Mouse (Mus musculus): Measurements from ENCODE around the gene Med28. TPM values are rescaled to one million over a fixed set of nuclear protein-coding genes. Genes with fewer than 3 reads are reported as not detected.
A peak's percentile ranks its signal among the peaks of the same experiment; 100 is the strongest.

Gene Med28
- total RNA-seq (2021) = 10 to 100 TPM; 38.4 to 42.2 TPM
- long read RNA-seq, experiment 1, full-length matches to known transcripts = 40 of 41 reads
- long read RNA-seq, experiment 1, partial matches to known transcripts = 0 of 41 reads
- long read RNA-seq, experiment 1, other reads (novel, unspliced or antisense) = 1 of 41 reads
- long read RNA-seq, experiment 2, full-length matches to known transcripts = 51 of 52 reads
- long read RNA-seq, experiment 2, partial matches to known transcripts = 0 of 52 reads
- long read RNA-seq, experiment 2, other reads (novel, unspliced or antisense) = 1 of 52 reads

DNA sequence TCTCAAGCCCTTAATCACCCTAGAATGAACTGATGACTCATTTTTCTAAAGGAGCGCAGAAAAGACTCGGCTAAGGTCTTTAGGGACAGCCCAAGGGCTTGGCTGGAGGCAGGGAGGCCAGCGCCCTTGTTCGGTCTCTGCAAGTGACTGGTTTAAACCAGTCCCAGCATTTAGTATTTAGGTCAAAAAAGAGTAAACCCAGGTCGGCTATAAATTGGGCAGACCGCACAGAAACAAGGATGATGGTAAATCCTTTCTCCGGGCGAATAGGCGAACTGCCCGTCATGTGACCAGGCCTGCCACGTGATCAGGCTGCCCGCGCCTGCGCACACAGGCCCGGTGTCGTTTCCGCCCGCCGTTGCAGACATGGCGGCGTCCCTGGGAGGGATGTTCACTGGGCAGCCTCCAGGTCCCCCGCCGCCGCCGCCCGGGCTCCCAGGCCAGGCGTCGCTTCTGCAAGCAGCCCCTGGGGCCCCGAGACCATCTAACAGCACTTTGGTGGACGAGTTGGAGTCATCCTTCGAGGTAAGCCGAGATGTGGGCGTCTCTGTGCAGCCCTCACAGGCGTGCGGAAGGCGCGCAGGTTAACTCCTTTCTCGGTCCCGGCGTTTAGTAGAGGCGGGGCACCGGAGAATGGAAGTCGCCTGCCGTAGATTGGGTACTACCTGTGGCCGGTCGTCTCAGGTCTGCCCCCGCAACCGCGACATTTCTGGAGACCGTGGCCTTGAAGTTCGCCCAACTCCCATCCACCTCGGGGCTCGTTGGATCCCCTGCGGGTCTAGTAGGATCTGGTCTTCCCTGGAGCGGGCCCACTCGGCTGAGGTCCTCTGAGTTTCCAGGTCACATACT lies at the start of gene Med28:
Gene Med28, plus strand, starts transcription at position 270 of the 849 bp plus-strand sequence.
- intact Hi-C loops (cut with DNase I; ENCODE audit: low total_unique reads) = no loop called here
- peak; percentile 94 for DNase-seq

- intact Hi-C loops (cut with DNase I; ENCODE audit: low total_unique reads) = loop anchor here (5.0 to 10.0 kb wide), 2 partner anchors 194 to 872 kb away; partner anchors contain the start of gene Ncapg
- no peak for DNase-seq
These were observed 47.1 kb upstream of the Med28 start for GRCm38 (mm10) chr5:45472880-45473450.

DNA sequence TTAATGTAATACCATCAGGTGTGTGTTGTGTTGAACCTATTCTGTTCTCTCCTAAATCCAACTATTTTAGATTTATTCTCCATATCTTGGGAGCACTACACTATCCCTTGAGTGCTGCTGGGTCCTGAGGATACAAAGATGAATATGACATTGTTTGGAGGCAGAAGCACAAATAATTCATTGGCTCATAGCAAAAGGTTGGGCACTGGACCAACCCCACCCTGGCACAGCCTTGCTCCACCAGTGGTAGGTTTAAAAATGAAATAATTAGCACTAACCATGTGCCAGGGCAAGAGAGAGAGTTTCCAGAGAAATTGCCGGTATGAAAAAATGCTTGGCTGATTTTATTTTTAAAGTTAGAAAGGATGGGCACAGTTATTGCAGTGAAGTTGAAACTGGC lies 46.5 kb upstream of the Med28 start:
- DNase-seq = no peak
- intact Hi-C loops (cut with DNase I; ENCODE audit: low total_unique reads) = loop anchor here (5.0 to 10.0 kb wide), 2 partner anchors 194 to 871 kb away; partner anchors contain the start of gene Ncapg

GRCm38 (mm10) chr5:45474215-45474614 lies 45.8 kb upstream of the Med28 start:
- no peak for DNase-seq
- intact Hi-C loops (cut with DNase I; ENCODE audit: low total_unique reads) = loop anchor here (5.0 to 10.0 kb wide), 2 partner anchors 193 to 871 kb away; partner anchors contain the start of gene Ncapg

- DNase-seq = no peak
- intact Hi-C loops (cut with DNase I; ENCODE audit: low total_unique reads) = loop anchor here (5.0 to 10.0 kb wide), 2 partner anchors 193 to 870 kb away; partner anchors contain the start of gene Ncapg
These were observed 45.3 kb upstream of the Med28 start for GRCm38 (mm10) chr5:45474758-45475157.

DNA sequence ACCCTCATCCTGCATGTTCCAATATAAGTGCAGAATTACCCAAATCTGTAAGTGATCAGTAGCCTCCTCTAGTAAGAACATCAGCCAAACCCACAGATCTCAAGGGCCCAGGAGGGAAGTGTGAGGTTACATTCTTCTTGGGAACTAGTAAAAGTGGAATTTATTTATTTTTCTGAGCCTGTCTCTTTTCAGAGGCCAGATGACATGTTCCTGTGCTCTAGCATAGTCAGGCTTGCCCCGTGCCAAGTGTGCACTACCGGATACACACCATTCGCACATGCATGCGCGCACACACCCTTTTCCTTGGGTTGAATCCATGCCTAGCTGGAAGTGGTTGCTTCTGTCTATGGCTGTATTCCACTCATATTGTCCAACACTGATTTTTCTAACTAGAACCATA lies 44.3 kb upstream of the Med28 start:
- intact Hi-C loops (cut with DNase I; ENCODE audit: low total_unique reads) = loop anchor here (10.0 kb wide), 1 partner anchor 869 kb away; no protein-coding TSS in a partner anchor
- no peak for DNase-seq

DNA sequence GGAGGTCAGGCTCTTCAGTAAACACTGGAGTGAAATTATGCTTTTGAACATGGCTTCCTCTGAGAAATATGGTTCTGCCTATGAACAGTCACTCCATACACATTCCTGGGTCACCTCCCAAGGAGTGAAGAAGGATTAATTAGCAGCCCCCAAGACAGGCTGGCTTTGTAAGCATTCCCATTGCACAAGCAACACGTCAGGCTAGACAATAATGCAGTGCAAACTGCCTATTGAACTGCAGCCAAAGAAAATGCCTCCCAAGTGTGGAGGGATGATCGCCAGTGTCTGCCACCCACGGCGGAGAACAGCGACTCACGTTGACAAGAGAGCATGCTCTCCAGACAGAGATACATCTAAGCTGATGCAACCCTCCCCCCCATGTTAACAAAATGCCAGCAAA lies 43.7 kb upstream of the Med28 start:
- intact Hi-C loops (cut with DNase I; ENCODE audit: low total_unique reads) = loop anchor here (10.0 kb wide), 1 partner anchor 869 kb away; no protein-coding TSS in a partner anchor
- DNase-seq = no peak

DNA sequence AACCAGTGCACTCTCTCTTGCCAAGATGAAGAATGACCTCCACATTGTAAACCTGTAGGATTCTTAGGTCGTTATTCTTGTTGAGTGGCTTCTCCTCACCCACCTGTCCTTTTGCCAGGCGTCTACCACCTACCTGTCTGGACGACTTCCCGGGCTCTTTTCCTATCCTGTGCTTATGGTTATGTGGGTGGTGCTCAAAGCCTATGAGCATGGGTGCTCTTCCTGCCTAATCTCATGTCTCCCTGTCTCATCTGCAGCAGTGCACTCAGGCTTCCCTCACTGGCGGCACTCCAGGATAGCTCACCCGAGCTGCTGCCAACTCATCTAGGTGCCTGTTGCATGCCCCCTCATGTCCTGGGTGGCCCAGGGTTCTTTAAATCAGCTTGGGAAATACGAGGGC lies 42.4 kb upstream of the Med28 start:
- intact Hi-C loops (cut with DNase I; ENCODE audit: low total_unique reads) = loop anchor here (10.0 kb wide), 1 partner anchor 867 kb away; no protein-coding TSS in a partner anchor
- DNase-seq = no peak

GRCm38 (mm10) chr5:45480066-45480465 lies 40.0 kb upstream of the Med28 start:
- intact Hi-C loops (cut with DNase I; ENCODE audit: low total_unique reads) = no loop called here
- DNase-seq = no peak

- intact Hi-C loops (cut with DNase I; ENCODE audit: low total_unique reads) = no loop called here
- DNase-seq = no peak
These were observed 38.9 kb upstream of the Med28 start for GRCm38 (mm10) chr5:45481125-45481524.

- intact Hi-C loops (cut with DNase I; ENCODE audit: low total_unique reads) = no loop called here
- no peak for DNase-seq
These were observed 37.4 kb upstream of the Med28 start for GRCm38 (mm10) chr5:45482607-45483006.

GRCm38 (mm10) chr5:45483654-45484053 lies 36.4 kb upstream of the Med28 start:
- no peak for DNase-seq
- intact Hi-C loops (cut with DNase I; ENCODE audit: low total_unique reads) = no loop called here

- DNase-seq = no peak
- intact Hi-C loops (cut with DNase I; ENCODE audit: low total_unique reads) = no loop called here
These were observed 28.3 kb upstream of the Med28 start for GRCm38 (mm10) chr5:45491776-45492175.

DNA sequence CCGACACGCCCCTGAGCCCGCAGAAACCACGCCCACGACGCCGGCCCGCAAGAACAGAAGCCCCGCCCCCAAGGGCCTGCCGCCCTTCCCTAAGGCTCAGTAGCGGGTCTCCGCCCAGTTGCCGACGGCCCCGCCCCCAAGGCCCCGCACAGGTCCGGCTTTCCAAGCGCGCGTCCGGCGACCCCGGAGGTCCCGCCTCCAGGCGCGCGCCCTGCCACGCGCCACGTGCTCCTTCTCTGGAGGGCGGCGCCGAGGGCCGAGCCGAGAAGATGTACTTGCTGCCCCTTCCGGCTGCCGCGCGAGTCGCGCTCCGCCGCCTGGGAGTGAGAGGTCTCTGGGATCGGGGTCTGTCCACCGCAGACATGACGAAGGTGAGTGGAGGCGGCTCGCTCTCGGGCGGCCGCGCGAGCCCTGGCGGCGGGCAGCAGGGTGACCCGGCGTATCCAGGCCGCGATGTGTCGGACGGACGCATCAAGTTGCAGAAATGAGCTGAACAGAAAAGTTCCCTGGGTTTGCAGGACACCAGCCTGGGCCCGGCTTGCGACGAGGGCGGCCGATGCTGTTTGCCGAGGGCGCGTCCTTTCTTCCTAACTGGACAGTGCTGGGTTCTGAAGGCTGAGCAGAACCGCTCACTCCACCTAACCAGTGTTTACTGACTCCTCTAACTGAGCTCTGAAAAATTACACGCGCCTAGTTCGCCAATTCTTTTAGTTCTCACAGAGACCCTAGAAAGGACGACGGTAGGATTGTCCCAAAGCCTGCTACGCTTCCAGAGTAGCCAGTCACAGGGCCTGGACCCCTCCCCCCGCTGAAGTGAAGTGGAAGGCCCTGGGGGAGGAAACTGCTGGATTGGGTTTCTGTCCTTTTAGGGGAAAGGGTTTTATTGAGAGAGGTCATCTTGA lies 26.6 kb upstream of the Med28 start, which contains the start of gene Lap3:
Gene Lap3, plus strand, starts transcription at position 184 of the 902 bp plus-strand sequence.
- peak; percentile 100 for DNase-seq
- intact Hi-C loops (cut with DNase I; ENCODE audit: low total_unique reads) = no loop called here

DNA sequence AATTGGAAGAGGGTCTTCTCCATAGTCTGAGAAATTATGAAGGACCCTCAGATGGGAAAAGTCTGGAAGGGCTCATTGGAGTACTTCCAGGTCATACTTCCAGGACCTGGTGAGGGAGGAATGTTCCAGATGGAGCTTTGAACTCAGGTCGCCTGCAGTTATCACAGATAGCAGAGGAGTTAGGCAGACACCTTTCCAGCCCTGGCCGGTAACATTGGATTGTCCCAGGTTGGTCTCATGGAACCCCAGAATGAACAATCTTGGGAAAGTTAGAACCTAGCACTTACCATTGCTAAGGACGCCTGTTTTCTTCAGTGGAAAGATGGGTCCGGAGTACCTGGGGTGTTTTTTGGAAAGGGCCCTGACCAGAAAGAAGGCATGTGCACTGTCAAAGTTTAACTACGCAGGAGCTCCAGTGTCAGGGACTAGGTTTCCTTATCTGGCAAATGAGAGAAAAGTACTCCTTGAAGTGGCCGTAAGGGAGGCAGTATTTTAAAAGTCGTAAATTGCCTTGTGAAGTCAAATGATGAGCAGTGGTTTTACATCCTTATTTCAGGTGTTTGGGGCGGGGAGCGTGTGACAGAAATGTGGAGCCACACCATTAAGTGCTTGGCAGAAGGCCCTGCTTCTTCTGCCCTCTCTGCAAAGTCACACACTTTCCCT lies 25.8 kb upstream of the Med28 start:
- intact Hi-C loops (cut with DNase I; ENCODE audit: low total_unique reads) = no loop called here
- no peak for DNase-seq

DNA sequence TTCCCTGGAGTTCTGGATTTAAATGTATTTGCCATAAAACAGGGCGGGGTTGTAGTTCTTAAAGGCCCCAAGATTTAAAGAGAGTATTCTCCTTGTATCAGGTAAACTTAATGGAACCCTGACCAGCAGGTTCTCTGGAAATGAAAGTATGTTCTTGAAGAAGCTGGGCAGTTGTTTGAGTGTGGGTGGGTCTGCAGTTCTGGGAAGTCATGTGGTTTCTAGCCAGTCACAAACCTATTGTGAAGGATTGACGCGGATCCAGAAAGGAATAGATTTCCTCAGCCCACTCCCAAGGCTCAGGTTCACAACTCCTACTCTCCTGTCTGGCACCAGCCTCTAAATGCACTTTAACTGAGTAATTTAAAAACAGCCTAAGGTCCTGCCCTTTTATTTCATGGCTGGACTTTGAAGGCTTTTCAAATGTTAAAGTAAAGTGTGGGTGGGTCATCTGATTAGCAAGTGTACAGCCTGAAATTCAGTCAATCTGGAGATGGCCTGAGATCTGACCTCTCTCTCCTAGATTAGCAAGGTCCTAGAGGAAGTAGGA lies 24.5 kb upstream of the Med28 start:
- intact Hi-C loops (cut with DNase I; ENCODE audit: low total_unique reads) = no loop called here
- no peak for DNase-seq

- no peak for DNase-seq
- intact Hi-C loops (cut with DNase I; ENCODE audit: low total_unique reads) = no loop called here
These were observed 24.0 kb upstream of the Med28 start for GRCm38 (mm10) chr5:45496042-45496441.

DNA sequence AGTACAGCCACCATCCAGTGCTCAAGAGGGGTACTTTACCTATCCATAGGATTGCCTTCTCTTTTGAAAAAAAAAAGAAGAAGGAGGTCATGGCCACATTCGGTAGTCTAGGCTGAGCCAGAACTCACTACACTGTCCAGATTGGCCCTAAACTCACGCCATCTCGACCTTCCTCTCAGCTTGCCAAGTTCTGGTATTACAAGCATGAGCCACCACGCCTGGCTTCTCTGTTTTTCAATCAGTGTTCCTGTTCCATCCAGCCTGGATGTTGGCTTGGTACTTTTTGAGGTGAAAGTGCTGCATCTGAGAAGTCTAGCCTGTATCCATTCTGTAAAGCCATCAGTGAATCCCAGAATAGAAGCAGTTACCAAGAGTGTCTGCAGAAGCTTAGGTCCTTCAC lies 23.6 kb upstream of the Med28 start:
- DNase-seq = no peak
- intact Hi-C loops (cut with DNase I; ENCODE audit: low total_unique reads) = no loop called here
